Mouse (Mus musculus) lung, embryonic 14.5 days (tissue): ENCODE results near the gene Slc52a3. TPM values are rescaled to one million over a fixed set of nuclear protein-coding genes. Genes with fewer than 3 reads are reported as not detected.

Experiments used
- ATAC-seq: fragments of 200-750 bp; cut with Nextera tagmentation; 2 replicates; pipeline ENCODE4 v1.8.0; 2017; ENCODE audit warnings: mild to moderate bottlenecking, moderate TSS enrichment, moderate library complexity; ENCODE audit not compliant: insufficient read depth
- DNase-seq: peaks from one replicate; pipeline ENCODE4 v3.0.0-alpha.2; 2015
- H3K27ac ChIP-seq: fragments of 300-500 bp; sonication (generic); 2 replicates; pipeline ENCODE4 v1.5.1; 2014; ENCODE audit warnings: low read depth, mild to moderate bottlenecking, moderate library complexity
- H3K27me3 ChIP-seq: fragments of 300-500 bp; sonication (generic); 2 replicates; pipeline ENCODE4 v1.6.1; 2014; ENCODE audit warnings: low read length, control low read depth; ENCODE audit not compliant: insufficient read depth
- H3K36me3 ChIP-seq: fragments of 300-500 bp; sonication (generic); 2 replicates; pipeline ENCODE4 v1.6.1; 2014; ENCODE audit warnings: control low read depth; ENCODE audit not compliant: insufficient read depth
- H3K4me1 ChIP-seq: fragments of 300-500 bp; sonication (generic); 2 replicates; pipeline ENCODE4 v1.6.1; 2014; ENCODE audit warnings: antibody characterized with exemption, control low read depth; ENCODE audit not compliant: insufficient read depth
- H3K4me2 ChIP-seq: fragments of 300-500 bp; sonication (generic); 2 replicates; pipeline ENCODE4 v1.6.1; 2014; ENCODE audit warnings: mild to moderate bottlenecking
- H3K4me3 ChIP-seq: fragments of 300-500 bp; sonication (generic); 2 replicates; pipeline ENCODE4 v1.5.1; 2014; ENCODE audit warnings: low read depth, low read length
- H3K9ac ChIP-seq: fragments of 300-500 bp; sonication (generic); 2 replicates; pipeline ENCODE4 v1.6.1; 2014
- H3K9me3 ChIP-seq: fragments of 300-500 bp; sonication (generic); 2 replicates; pipeline ENCODE4 v1.6.1; 2016; ENCODE audit warnings: low read depth, low read length, control low read depth
- CTCF ChIP-seq: IDR thresholded peaks from 2 replicates; pipeline ENCODE4 v1.5.1; 2016; ENCODE audit warnings: antibody characterized with exemption, low read depth
- WGBS: fragments of 180-500 bp; shearing (Covaris S2); extraction: QIAGEN DNeasy Blood & Tissue Kit; methylation state at CpG from one replicate; pipeline ENCODE4 v1.1.7; 2014; 5-methylcytosine and 5-hydroxymethylcytosine counted together
- microRNA counts: library from miRNA; unstranded; fragments of <30 nt; microRNA quantifications from one replicate; lab custom pipeline; 2016
- microRNA-seq: library from miRNA; unstranded; fragments of <30 nt; microRNA quantifications from one replicate; pipeline ENCODE4, GENCODE M21; 2016; ENCODE audit warnings: borderline number of aligned reads
- polyA plus RNA-seq: library from polyadenylated mRNA; unstranded; fragments of >200 nt; fragmentation: Nextera tagmentation; extraction: Ambion mirVana; gene quantifications from 2 replicates; pipeline ENCODE4 v1.2.1, GENCODE M21; 2014

Gene Slc52a3
- polyA plus RNA-seq, 1 experiment from 2014 or later = 1.5 TPM

DNA sequence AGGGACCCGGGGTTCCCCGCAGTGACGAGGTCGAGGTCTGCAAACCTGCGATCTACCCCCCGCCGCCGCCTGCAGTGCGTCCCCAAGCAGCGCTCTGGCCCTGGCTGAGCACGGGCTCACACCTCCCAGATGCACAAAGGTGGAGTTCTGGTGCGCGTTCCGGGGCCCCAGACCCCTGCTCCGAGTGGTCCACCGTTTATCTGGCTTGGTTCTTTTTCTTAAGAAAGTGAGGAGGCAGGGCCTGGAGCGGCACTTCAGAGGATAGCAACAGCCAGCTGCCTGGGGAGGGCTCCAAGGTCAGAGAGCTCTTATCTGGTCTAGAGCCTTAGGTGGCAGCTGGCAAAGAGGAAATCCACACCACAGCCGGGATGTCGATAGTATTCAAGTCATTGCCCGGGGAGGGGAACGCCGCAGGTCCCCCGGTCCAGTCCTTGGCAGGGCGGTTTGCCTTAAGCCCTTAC, 52.7 kb downstream of the Slc52a3 start:
- H3K9ac ChIP-seq = peak overlapping the region; percentile 48
- peak; percentile 51; the same call in 1 of the 2 replicates for ATAC-seq
- H3K27ac ChIP-seq = no peak overlapping the region
- H3K27me3 ChIP-seq = peaks cover 54% of the 10 kb centered on the region
- H3K4me1 ChIP-seq = no peaks in the 10 kb centered on the region
- peak overlapping the region; percentile 49 for H3K4me3 ChIP-seq
- H3K36me3 ChIP-seq = no peaks in the 10 kb centered on the region
- H3K9me3 ChIP-seq = no peaks in the 10 kb centered on the region
- peak; percentile 35 for DNase-seq
- no peak for TF ChIP-seq CTCF
- WGBS = under 1% methylated on average over 24 of the region's 24 CpGs
- H3K4me2 ChIP-seq = peak overlapping the region; percentile 95

DNA sequence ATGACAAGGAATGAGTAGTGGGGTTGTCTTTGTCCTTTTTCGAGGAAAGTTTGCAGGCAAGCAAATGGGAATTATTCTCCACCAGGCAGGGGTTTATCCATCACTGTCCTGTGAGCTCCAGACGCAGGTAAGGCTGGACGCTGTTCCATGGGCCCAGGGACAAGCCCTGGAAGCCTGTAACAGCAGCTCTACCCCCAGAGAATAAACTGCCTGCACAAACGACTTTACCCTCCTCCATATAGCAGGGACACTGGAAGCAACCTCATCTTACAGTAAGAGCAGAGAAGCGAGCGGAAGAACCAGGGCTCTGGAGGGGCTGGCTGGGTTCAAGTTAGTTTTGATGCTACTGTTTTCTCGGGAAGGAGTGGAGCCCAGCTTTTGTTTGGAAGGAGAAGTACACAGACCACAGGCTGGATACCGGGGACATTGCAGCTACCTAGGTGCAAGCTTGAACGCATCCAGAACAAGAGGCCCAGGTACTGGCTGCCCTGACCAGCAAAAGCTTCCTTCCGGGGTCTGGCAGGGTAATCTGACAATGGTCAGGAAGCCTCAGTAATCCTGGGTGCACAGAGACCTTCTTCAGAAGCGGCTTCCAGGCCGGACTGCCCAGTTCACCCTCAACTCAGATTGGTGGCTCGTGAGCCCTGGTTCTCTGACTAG, 53.4 kb downstream of the Slc52a3 start:
- Histone ChIP-seq H3K9me3 (no peaks in the 10 kb centered on the region), H3K9ac (no peak overlapping the region), H3K27me3 (peaks cover 54% of the 10 kb centered on the region), H3K4me3 (no peak overlapping the region), H3K4me1 (no peaks in the 10 kb centered on the region), H3K36me3 (no peaks in the 10 kb centered on the region), H3K4me2 (peak overlapping the region; percentile 95), H3K27ac (no peak overlapping the region)
- DNase-seq (no peak), ATAC-seq (no peak)
- TF ChIP-seq CTCF = no peak
- 6% methylated on average over 13 of the region's 13 CpGs for WGBS

DNA sequence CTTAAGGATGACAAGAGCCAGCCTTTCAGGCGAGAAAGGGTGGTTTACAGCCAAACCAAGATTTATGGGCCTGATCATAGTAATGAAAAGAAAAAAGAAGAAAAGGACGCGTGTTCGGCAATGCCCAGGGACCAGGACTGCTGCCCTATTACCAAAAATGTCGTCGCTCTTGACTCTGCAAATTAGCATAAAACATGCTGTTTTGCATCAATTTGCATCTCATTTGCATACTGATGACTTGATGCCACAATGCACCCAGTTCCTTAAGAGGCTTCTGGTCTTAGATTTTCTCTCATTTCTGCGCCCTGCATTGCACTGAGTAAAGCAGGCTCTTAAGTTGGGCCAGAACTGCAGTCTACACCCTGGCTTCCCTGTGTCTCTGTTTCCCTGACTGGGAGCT, 54.0 kb downstream of the Slc52a3 start:
- Histone ChIP-seq H3K27me3 (peaks cover 54% of the 10 kb centered on the region), H3K27ac (no peak overlapping the region), H3K9me3 (no peaks in the 10 kb centered on the region), H3K9ac (no peak overlapping the region), H3K4me1 (no peaks in the 10 kb centered on the region), H3K36me3 (no peaks in the 10 kb centered on the region), H3K4me2 (no peak overlapping the region), H3K4me3 (no peak overlapping the region)
- WGBS = 15% methylated on average over 7 of the region's 7 CpGs
- DNase-seq (no peak), ATAC-seq (no peak)
- TF ChIP-seq CTCF = no peak

DNA sequence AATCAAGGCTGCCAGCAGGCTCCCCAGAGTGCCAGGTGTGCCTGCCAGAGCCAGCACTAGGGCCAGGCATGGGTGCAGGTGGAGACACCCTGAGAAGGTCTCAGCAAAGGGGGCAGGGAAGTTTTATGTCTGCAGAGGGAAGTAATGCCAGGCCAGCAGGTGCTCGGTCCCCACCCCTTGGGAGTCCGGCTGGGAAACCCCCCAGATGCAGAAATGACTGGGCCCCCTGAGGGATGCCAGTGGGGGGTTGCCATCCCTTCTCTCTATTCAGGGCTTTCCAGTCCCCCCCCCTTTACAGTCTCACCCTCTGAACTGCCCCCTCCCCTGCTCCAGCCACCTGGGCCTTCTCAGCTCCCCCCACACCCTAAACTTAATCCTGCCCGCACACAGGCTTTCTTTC, 55.7 kb downstream of the Slc52a3 start:
- H3K4me1 ChIP-seq = no peaks in the 10 kb centered on the region
- peaks cover 50% of the 10 kb centered on the region for H3K27me3 ChIP-seq
- no peak for DNase-seq
- no peak overlapping the region for H3K4me2 ChIP-seq
- TF ChIP-seq CTCF = no peak
- no peak overlapping the region for H3K9ac ChIP-seq
- 79% methylated on average over 3 of the region's 3 CpGs for WGBS
- no peaks in the 10 kb centered on the region for H3K9me3 ChIP-seq
- no peak for ATAC-seq
- no peaks in the 10 kb centered on the region for H3K36me3 ChIP-seq
- no peak overlapping the region for H3K27ac ChIP-seq
- no peak overlapping the region for H3K4me3 ChIP-seq

GRCm38 (mm10) chr2:152055406-152055805, 59.1 kb downstream of the Slc52a3 start:
- TF ChIP-seq CTCF = no peak
- peaks cover 20% of the 10 kb centered on the region for H3K27me3 ChIP-seq
- 44% methylated on average over 1 of the region's 1 CpGs for WGBS

GRCm38 (mm10) chr2:152056368-152057251, 60.3 kb downstream of the Slc52a3 start:
- no peak overlapping the region for H3K9ac ChIP-seq
- ATAC-seq (no peak), DNase-seq (no peak)
- H3K36me3 ChIP-seq = no peaks in the 10 kb centered on the region
- H3K27me3 ChIP-seq = peaks cover 11% of the 10 kb centered on the region
- no peaks in the 10 kb centered on the region for H3K4me1 ChIP-seq
- TF ChIP-seq CTCF = no peak
- no peaks in the 10 kb centered on the region for H3K9me3 ChIP-seq
- H3K27ac ChIP-seq = no peak overlapping the region
- 63% methylated on average over 22 of the region's 22 CpGs for WGBS
- no peak overlapping the region for H3K4me3 ChIP-seq
- no peak overlapping the region for H3K4me2 ChIP-seq

More at GRCm38 (mm10) chr2:152055406-152055805, 59.1 kb downstream of the Slc52a3 start:
- no peak overlapping the region for H3K4me2 ChIP-seq
- no peak overlapping the region for H3K27ac ChIP-seq
- ATAC-seq = no peak
- H3K9me3 ChIP-seq = no peaks in the 10 kb centered on the region
- H3K4me3 ChIP-seq = no peak overlapping the region
- H3K9ac ChIP-seq = no peak overlapping the region
- no peaks in the 10 kb centered on the region for H3K36me3 ChIP-seq
- no peak for DNase-seq
- no peaks in the 10 kb centered on the region for H3K4me1 ChIP-seq

- DNase-seq = no peak
- Histone ChIP-seq H3K4me3 (no peak overlapping the region), H3K9ac (no peak overlapping the region), H3K36me3 (no peaks in the 10 kb centered on the region), H3K27me3 (peaks cover 5% of the 10 kb centered on the region; the same call in 1 of the 2 replicates), H3K4me2 (no peak overlapping the region), H3K27ac (no peak overlapping the region), H3K4me1 (no peaks in the 10 kb centered on the region), H3K9me3 (no peaks in the 10 kb centered on the region)
- no peak for ATAC-seq
- WGBS = 62% methylated on average over 9 of the region's 9 CpGs
- no peak for TF ChIP-seq CTCF
These were observed 60.9 kb downstream of the Slc52a3 start for GRCm38 (mm10) chr2:152057252-152057563.

MicroRNA genes within 50 kb of the gene (microRNA counts, 519-probe panel; counts per million panel counts)
- microRNA mmu-miR-1953 (lab: Ali Mortazavi, UCI) = 1,896 counts per million, percentile 18 among the panel's probes with 10 or more counts

Small RNAs within 50 kb of the gene (microRNA-seq; reads per million reads assigned to microRNA genes)
- gene Mir1953 = 1.9 reads per million

Other genes starting within 250 kb of the Slc52a3 start
- gene Rspo4, start 153.6 kb upstream of the Slc52a3 start, polyA plus RNA-seq = 0.17 and 0.27 TPM in 2 replicates
- gene Angpt4, start 85.3 kb upstream of the Slc52a3 start, polyA plus RNA-seq = 0.23 and 0.32 TPM in 2 replicates
- 29.3 and 29.4 TPM in 2 replicates for gene Fam110a, start 16.3 kb upstream of the Slc52a3 start, polyA plus RNA-seq
- not detected in 2 replicates for gene Scrt2, start 85.0 kb downstream of the Slc52a3 start, polyA plus RNA-seq
- gene Srxn1, start 109.0 kb downstream of the Slc52a3 start, polyA plus RNA-seq = 5.6 and 6.6 TPM in 2 replicates
- 9.9 and 11.0 TPM in 2 replicates for gene Tcf15, start 147.1 kb downstream of the Slc52a3 start, polyA plus RNA-seq
- 97.1 and 98.2 TPM in 2 replicates for gene Csnk2a1, start 230.3 kb downstream of the Slc52a3 start, polyA plus RNA-seq